Mouse (Mus musculus): Measurements from ENCODE around the gene D130043K22Rik. TPM values are rescaled to one million over a fixed set of nuclear protein-coding genes. Genes with fewer than 3 reads are reported as not detected.

Gene D130043K22Rik
- polyA plus RNA-seq, 1 experiment: not detected

DNA sequence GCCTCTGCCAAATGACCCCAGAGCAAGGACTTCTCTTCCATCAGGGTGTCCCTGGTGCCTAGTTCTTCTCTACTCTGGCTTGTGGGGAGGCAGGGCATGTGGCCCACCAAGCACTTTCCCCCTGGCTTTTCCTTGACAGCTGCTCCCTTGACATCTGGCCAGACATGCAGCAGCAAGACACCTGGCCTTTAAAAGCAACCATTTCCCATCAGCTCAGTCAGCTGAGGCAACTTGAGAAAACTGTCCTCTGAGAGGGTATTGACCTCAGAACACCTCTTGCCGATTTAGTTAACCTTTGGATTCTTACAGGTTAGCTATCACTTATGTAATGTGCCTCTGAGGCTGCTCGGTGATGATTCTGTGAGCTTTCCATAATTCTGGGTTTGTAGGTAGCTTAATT is 48.9 kb downstream of the D130043K22Rik start:
- H3K9ac ChIP-seq (ENCODE audit: low read depth, poor library complexity, severe bottlenecking): no peak overlapping the region
- no peaks in the 10 kb centered on the region for H3K4me1 ChIP-seq (ENCODE audit: control insufficient read depth, insufficient read depth, low read length)
- no peak for TF ChIP-seq CTCF (IDR thresholded peaks at IDR 0.05; ENCODE audit: low read depth, low read length)
- TF ChIP-seq EP300 (IDR thresholded peaks at IDR 0.05; ENCODE audit: insufficient read depth, low read depth, low read length): no peak
- TF ChIP-seq POLR2A (IDR thresholded peaks at IDR 0.05; ENCODE audit: insufficient read depth, low read length): no peak
- H3K4me3 ChIP-seq (ENCODE audit: low read depth, low read length): no peak overlapping the region
- H3K36me3 ChIP-seq (ENCODE audit: control insufficient read depth, insufficient read depth, low read length, poor library complexity, severe bottlenecking): no peaks in the 10 kb centered on the region
- H3K27ac ChIP-seq (ENCODE audit: insufficient read depth, low read length): no peak overlapping the region
- no peaks in the 10 kb centered on the region for H3K9me3 ChIP-seq (replicated peaks; ENCODE audit: control insufficient read depth, insufficient read depth, low read length, poor library complexity, severe bottlenecking)
- H3K27me3 ChIP-seq (ENCODE audit: control insufficient read depth, insufficient read depth, low read length, poor library complexity, severe bottlenecking): no peaks in the 10 kb centered on the region

DNA sequence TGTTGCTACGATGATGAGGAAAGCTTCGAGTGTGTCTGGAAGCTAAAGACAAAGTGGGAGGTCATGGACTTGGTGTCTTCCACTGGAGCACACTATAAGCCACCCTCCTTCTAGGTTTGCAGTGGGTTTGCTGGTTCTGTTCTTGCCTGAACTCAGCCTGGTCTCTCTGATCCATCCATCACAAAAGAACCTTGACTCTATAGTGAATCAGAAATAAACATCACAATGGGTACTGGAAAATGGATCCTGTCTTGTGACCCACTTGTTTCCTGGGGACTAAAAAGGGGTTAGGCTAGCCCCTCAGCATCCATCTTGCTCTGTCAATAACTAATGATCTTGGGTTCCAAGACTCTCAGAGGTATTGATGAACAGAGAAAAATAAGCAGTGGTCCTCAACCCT is 57.0 kb downstream of the D130043K22Rik start:
- Histone ChIP-seq H3K27ac (ENCODE audit: insufficient read depth, low read length) (no peak overlapping the region), H3K9ac (ENCODE audit: low read depth, poor library complexity, severe bottlenecking) (no peak overlapping the region), H3K36me3 (ENCODE audit: control insufficient read depth, insufficient read depth, low read length, poor library complexity, severe bottlenecking) (no peaks in the 10 kb centered on the region), H3K27me3 (ENCODE audit: control insufficient read depth, insufficient read depth, low read length, poor library complexity, severe bottlenecking) (no peaks in the 10 kb centered on the region), H3K4me3 (ENCODE audit: low read depth, low read length) (no peak overlapping the region), H3K9me3 (replicated peaks; ENCODE audit: control insufficient read depth, insufficient read depth, low read length, poor library complexity, severe bottlenecking) (no peaks in the 10 kb centered on the region), H3K4me1 (ENCODE audit: control insufficient read depth, insufficient read depth, low read length) (no peaks in the 10 kb centered on the region)
- TF ChIP-seq EP300 (IDR thresholded peaks at IDR 0.05; ENCODE audit: insufficient read depth, low read depth, low read length): no peak
- no peak for TF ChIP-seq POLR2A (IDR thresholded peaks at IDR 0.05; ENCODE audit: insufficient read depth, low read length)
- no peak for TF ChIP-seq CTCF (IDR thresholded peaks at IDR 0.05; ENCODE audit: low read depth, low read length)

- Histone ChIP-seq H3K27ac (ENCODE audit: insufficient read depth, low read length) (no peak overlapping the region), H3K9me3 (replicated peaks; ENCODE audit: control insufficient read depth, insufficient read depth, low read length, poor library complexity, severe bottlenecking) (no peaks in the 10 kb centered on the region), H3K9ac (ENCODE audit: low read depth, poor library complexity, severe bottlenecking) (no peak overlapping the region), H3K36me3 (ENCODE audit: control insufficient read depth, insufficient read depth, low read length, poor library complexity, severe bottlenecking) (no peaks in the 10 kb centered on the region), H3K4me3 (ENCODE audit: low read depth, low read length) (no peak overlapping the region), H3K27me3 (ENCODE audit: control insufficient read depth, insufficient read depth, low read length, poor library complexity, severe bottlenecking) (no peaks in the 10 kb centered on the region), H3K4me1 (ENCODE audit: control insufficient read depth, insufficient read depth, low read length) (no peaks in the 10 kb centered on the region)
- TF ChIP-seq POLR2A (IDR thresholded peaks at IDR 0.05; ENCODE audit: insufficient read depth, low read length) (no peak), EP300 (IDR thresholded peaks at IDR 0.05; ENCODE audit: insufficient read depth, low read depth, low read length) (no peak), CTCF (IDR thresholded peaks at IDR 0.05; ENCODE audit: low read depth, low read length) (no peak)
These were observed 58.5 kb downstream of the D130043K22Rik start for GRCm38 (mm10) chr13:24903412-24903811.

- H3K27me3 ChIP-seq (ENCODE audit: control insufficient read depth, insufficient read depth, low read length, poor library complexity, severe bottlenecking): no peaks in the 10 kb centered on the region
- H3K9me3 ChIP-seq (replicated peaks; ENCODE audit: control insufficient read depth, insufficient read depth, low read length, poor library complexity, severe bottlenecking): no peaks in the 10 kb centered on the region
- no peaks in the 10 kb centered on the region for H3K4me1 ChIP-seq (ENCODE audit: control insufficient read depth, insufficient read depth, low read length)
- H3K27ac ChIP-seq (ENCODE audit: insufficient read depth, low read length): no peak overlapping the region
- no peak for TF ChIP-seq EP300 (IDR thresholded peaks at IDR 0.05; ENCODE audit: insufficient read depth, low read depth, low read length)
- no peak for TF ChIP-seq CTCF (IDR thresholded peaks at IDR 0.05; ENCODE audit: low read depth, low read length)
- no peak for TF ChIP-seq POLR2A (IDR thresholded peaks at IDR 0.05; ENCODE audit: insufficient read depth, low read length)
- no peak overlapping the region for H3K4me3 ChIP-seq (ENCODE audit: low read depth, low read length)
- no peak overlapping the region for H3K9ac ChIP-seq (ENCODE audit: low read depth, poor library complexity, severe bottlenecking)
- no peaks in the 10 kb centered on the region for H3K36me3 ChIP-seq (ENCODE audit: control insufficient read depth, insufficient read depth, low read length, poor library complexity, severe bottlenecking)
These were observed 60.5 kb downstream of the D130043K22Rik start for GRCm38 (mm10) chr13:24905422-24905821.

- H3K4me1 ChIP-seq (ENCODE audit: control insufficient read depth, insufficient read depth, low read length): no peaks in the 10 kb centered on the region
- no peaks in the 10 kb centered on the region for H3K27me3 ChIP-seq (ENCODE audit: control insufficient read depth, insufficient read depth, low read length, poor library complexity, severe bottlenecking)
- no peaks in the 10 kb centered on the region for H3K9me3 ChIP-seq (replicated peaks; ENCODE audit: control insufficient read depth, insufficient read depth, low read length, poor library complexity, severe bottlenecking)
- no peak overlapping the region for H3K9ac ChIP-seq (ENCODE audit: low read depth, poor library complexity, severe bottlenecking)
- H3K4me3 ChIP-seq (ENCODE audit: low read depth, low read length): no peak overlapping the region
- H3K36me3 ChIP-seq (ENCODE audit: control insufficient read depth, insufficient read depth, low read length, poor library complexity, severe bottlenecking): no peaks in the 10 kb centered on the region
- no peak overlapping the region for H3K27ac ChIP-seq (ENCODE audit: insufficient read depth, low read length)
- TF ChIP-seq EP300 (IDR thresholded peaks at IDR 0.05; ENCODE audit: insufficient read depth, low read depth, low read length) (no peak), POLR2A (IDR thresholded peaks at IDR 0.05; ENCODE audit: insufficient read depth, low read length) (no peak), CTCF (IDR thresholded peaks at IDR 0.05; ENCODE audit: low read depth, low read length) (no peak)
These were observed 62.1 kb downstream of the D130043K22Rik start for GRCm38 (mm10) chr13:24906831-24907570.

- TF ChIP-seq EP300 (IDR thresholded peaks at IDR 0.05; ENCODE audit: insufficient read depth, low read depth, low read length) (no peak), POLR2A (IDR thresholded peaks at IDR 0.05; ENCODE audit: insufficient read depth, low read length) (no peak), CTCF (IDR thresholded peaks at IDR 0.05; ENCODE audit: low read depth, low read length) (no peak)
- no peak overlapping the region for H3K9ac ChIP-seq (ENCODE audit: low read depth, poor library complexity, severe bottlenecking)
- H3K36me3 ChIP-seq (ENCODE audit: control insufficient read depth, insufficient read depth, low read length, poor library complexity, severe bottlenecking): no peaks in the 10 kb centered on the region
These were observed 64.2 kb downstream of the D130043K22Rik start for GRCm38 (mm10) chr13:24909112-24909511.

More at GRCm38 (mm10) chr13:24909112-24909511, 64.2 kb downstream of the D130043K22Rik start:
- Histone ChIP-seq H3K9me3 (replicated peaks; ENCODE audit: control insufficient read depth, insufficient read depth, low read length, poor library complexity, severe bottlenecking) (no peaks in the 10 kb centered on the region), H3K4me3 (ENCODE audit: low read depth, low read length) (no peak overlapping the region), H3K27ac (ENCODE audit: insufficient read depth, low read length) (no peak overlapping the region), H3K4me1 (ENCODE audit: control insufficient read depth, insufficient read depth, low read length) (no peaks in the 10 kb centered on the region), H3K27me3 (ENCODE audit: control insufficient read depth, insufficient read depth, low read length, poor library complexity, severe bottlenecking) (no peaks in the 10 kb centered on the region)

Data from ES-Bruce4 (cell line).